Mouse (Mus musculus) E14TG2a.4 (cell line): ENCODE data around the gene Med21.

Experiments used
- H3K27me3 ChIP-seq: 2 replicates; pipeline ENCODE4 v1.6.1; 2014; ENCODE audit warnings: low read length, control low read depth; ENCODE audit not compliant: insufficient read depth
- H3K36me3 ChIP-seq: 2 replicates; pipeline ENCODE4 v1.6.1; 2014; ENCODE audit warnings: low read length, control low read depth; ENCODE audit not compliant: insufficient read depth
- H3K4me1 ChIP-seq: replicated peaks from 2 replicates; pipeline ENCODE4 v1.6.1; 2014; ENCODE audit warnings: low read depth, low read length, control low read depth
- H3K4me3 ChIP-seq: replicated peaks from 2 replicates; pipeline ENCODE4 v1.5.1; 2014; ENCODE audit warnings: mild to moderate bottlenecking, low read length
- H3K9me3 ChIP-seq: 2 replicates; pipeline ENCODE4 v1.6.1; 2014; ENCODE audit warnings: low read length, control low read depth
- CTCF ChIP-seq: conservative IDR thresholded peaks from 2 replicates; pipeline ENCODE4 v1.5.1; 2014; ENCODE audit warnings: low read length
- NANOG ChIP-seq: IDR thresholded peaks from 2 replicates; pipeline ENCODE4 v1.6.1; 2014; ENCODE audit warnings: borderline replicate concordance, low read length, mixed read lengths
- POU5F1 ChIP-seq: IDR thresholded peaks from 2 replicates; pipeline ENCODE4 v1.6.1; 2014; ENCODE audit warnings: low read length, borderline replicate concordance

Gene Med21

GRCm38 (mm10) chr6:146668606-146669005, 26.3 kb downstream of the Med21 start:
- Histone ChIP-seq H3K36me3 (no peaks in the 10 kb centered on the region), H3K9me3 (peaks cover 7% of the 10 kb centered on the region; the same call in 1 of the 2 replicates), H3K27me3 (no peaks in the 10 kb centered on the region), H3K4me1 (peaks cover 10% of the 10 kb centered on the region), H3K4me3 (no peak overlapping the region)
- TF ChIP-seq NANOG, result no peak
- no peak for TF ChIP-seq POU5F1
- no peak for TF ChIP-seq CTCF

- Histone ChIP-seq H3K4me3 (no peak overlapping the region), H3K9me3 (peaks cover 7% of the 10 kb centered on the region; the same call in 1 of the 2 replicates), H3K36me3 (no peaks in the 10 kb centered on the region), H3K27me3 (no peaks in the 10 kb centered on the region), H3K4me1 (peaks cover 6% of the 10 kb centered on the region)
- TF ChIP-seq NANOG, result no peak
- TF ChIP-seq POU5F1, result no peak
These were observed 28.9 kb downstream of the Med21 start for GRCm38 (mm10) chr6:146670956-146671855.

- H3K27me3 ChIP-seq, result no peaks in the 10 kb centered on the region; the same call in 1 of the 2 replicates
- no peak overlapping the region for H3K4me3 ChIP-seq
- no peak for TF ChIP-seq POU5F1
- no peak for TF ChIP-seq NANOG
- no peak for TF ChIP-seq CTCF
- peaks cover 7% of the 10 kb centered on the region; the same call in 1 of the 2 replicates for H3K9me3 ChIP-seq
- H3K4me1 ChIP-seq, result no peaks in the 10 kb centered on the region
- no peaks in the 10 kb centered on the region for H3K36me3 ChIP-seq
These were observed 29.8 kb downstream of the Med21 start for GRCm38 (mm10) chr6:146672106-146672505.

- Histone ChIP-seq H3K9me3 (peaks cover 7% of the 10 kb centered on the region; the same call in 1 of the 2 replicates), H3K4me3 (no peak overlapping the region)
- TF ChIP-seq NANOG (no peak), POU5F1 (no peak), CTCF (no peak)
These were observed 31.3 kb downstream of the Med21 start for GRCm38 (mm10) chr6:146673696-146674095.

GRCm38 (mm10) chr6:146674420-146674819, 32.1 kb downstream of the Med21 start:
- Histone ChIP-seq H3K36me3 (no peaks in the 10 kb centered on the region), H3K27me3 (no peaks in the 10 kb centered on the region; the same call in 1 of the 2 replicates), H3K9me3 (peaks cover 8% of the 10 kb centered on the region; the same call in 1 of the 2 replicates), H3K4me1 (no peaks in the 10 kb centered on the region), H3K4me3 (no peak overlapping the region)
- TF ChIP-seq CTCF, result no peak
- no peak for TF ChIP-seq POU5F1
- no peak for TF ChIP-seq NANOG

More at GRCm38 (mm10) chr6:146673696-146674095, 31.3 kb downstream of the Med21 start:
- Histone ChIP-seq H3K4me1 (no peaks in the 10 kb centered on the region), H3K36me3 (no peaks in the 10 kb centered on the region), H3K27me3 (no peaks in the 10 kb centered on the region; the same call in 1 of the 2 replicates)

- Histone ChIP-seq H3K4me1 (no peaks in the 10 kb centered on the region), H3K36me3 (no peaks in the 10 kb centered on the region), H3K4me3 (no peak overlapping the region), H3K27me3 (no peaks in the 10 kb centered on the region; the same call in 1 of the 2 replicates), H3K9me3 (peaks cover 13% of the 10 kb centered on the region)
- TF ChIP-seq POU5F1 (no peak), CTCF (no peak), NANOG (no peak)
These were observed 32.7 kb downstream of the Med21 start for GRCm38 (mm10) chr6:146674881-146675536.

GRCm38 (mm10) chr6:146676904-146677303, 34.6 kb downstream of the Med21 start:
- Histone ChIP-seq H3K27me3 (no peaks in the 10 kb centered on the region; the same call in 1 of the 2 replicates), H3K36me3 (no peaks in the 10 kb centered on the region), H3K9me3 (peaks cover 12% of the 10 kb centered on the region), H3K4me1 (no peaks in the 10 kb centered on the region), H3K4me3 (no peak overlapping the region)
- TF ChIP-seq POU5F1 (no peak), CTCF (no peak), NANOG (no peak)

- no peak for TF ChIP-seq NANOG
- no peak for TF ChIP-seq POU5F1
- no peak for TF ChIP-seq CTCF
- no peaks in the 10 kb centered on the region; the same call in 1 of the 2 replicates for H3K27me3 ChIP-seq
These were observed 36.1 kb downstream of the Med21 start for GRCm38 (mm10) chr6:146678136-146679070.

More at GRCm38 (mm10) chr6:146678136-146679070, 36.1 kb downstream of the Med21 start:
- H3K36me3 ChIP-seq, result no peaks in the 10 kb centered on the region
- no peak overlapping the region for H3K4me3 ChIP-seq
- no peaks in the 10 kb centered on the region for H3K4me1 ChIP-seq
- peaks cover 17% of the 10 kb centered on the region for H3K9me3 ChIP-seq
